Mouse (Mus musculus): ENCODE measurements around the gene Mocs2.

DNA sequence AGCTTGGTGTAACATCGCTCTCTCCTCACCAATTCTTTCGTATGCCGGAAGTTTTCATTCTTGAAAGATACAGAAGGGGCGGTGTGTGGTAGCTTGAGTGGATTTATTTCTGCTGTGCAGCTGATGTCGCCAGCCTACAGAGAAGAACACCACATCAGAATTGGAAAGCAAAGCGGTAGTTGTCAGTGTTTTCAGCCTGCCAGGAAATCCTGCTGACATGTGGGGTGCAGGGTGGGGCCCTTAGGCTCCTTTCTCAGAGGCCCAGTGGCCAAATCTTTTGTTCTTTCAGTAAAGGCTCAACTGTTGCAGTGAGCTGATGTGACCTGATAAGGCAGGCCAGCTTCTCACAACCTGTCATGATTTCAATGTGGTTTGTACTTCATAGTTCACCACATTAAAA, 27.8 kb downstream of the Mocs2 start:
- no peak for TF ChIP-seq JUN (IDR thresholded peaks at IDR 0.05; ENCODE audit: insufficient read depth, low read depth, low read length)
- TF ChIP-seq CTCF (conservative IDR thresholded peaks at IDR 0.05 in 1 of 2, IDR thresholded peaks at IDR 0.05 in 1 of 2; ENCODE audit: low read depth in 2 of 2, low read length in 2 of 2): no peak
- TF ChIP-seq SIN3A (IDR thresholded peaks at IDR 0.05; ENCODE audit: low read length): no peak
- TF ChIP-seq MAZ (IDR thresholded peaks at IDR 0.05; ENCODE audit: low read depth, low read length): no peak
- TF ChIP-seq HCFC1 (IDR thresholded peaks at IDR 0.05; ENCODE audit: low read depth, low read length): no peak
- TF ChIP-seq MYC (IDR thresholded peaks at IDR 0.05; ENCODE audit: low read depth, low read length): no peak
- TF ChIP-seq POLR2A (IDR thresholded peaks at IDR 0.05; ENCODE audit: low read depth, low read length): no peak
- no peak for TF ChIP-seq RAD21 (IDR thresholded peaks at IDR 0.05; ENCODE audit: low read depth, low read length)
- TF ChIP-seq NELFE (IDR thresholded peaks at IDR 0.05; ENCODE audit: low read depth, low read length): no peak
- TF ChIP-seq USF1 (IDR thresholded peaks at IDR 0.05; ENCODE audit: low read depth, low read length): no peak
- no peak for TF ChIP-seq MAX (IDR thresholded peaks at IDR 0.05; ENCODE audit: low read length)
- no peak for TF ChIP-seq GABPA (IDR thresholded peaks at IDR 0.05; ENCODE audit: insufficient replicate concordance, low read depth, low read length)
- TF ChIP-seq EP300 (IDR thresholded peaks at IDR 0.05; ENCODE audit: low read length): no peak

Measured in CH12.LX (cell line).